Mouse (Mus musculus): ENCODE data around the gene Nr2c2ap. TPM values are rescaled to one million over a fixed set of nuclear protein-coding genes. Genes with fewer than 3 reads are reported as not detected.
A peak's percentile ranks its signal among the peaks of the same experiment; 100 is the strongest.

The Nr2c2ap gene
- polyA plus RNA-seq, 1 experiment from 2014 or later: 39.1 TPM

DNA sequence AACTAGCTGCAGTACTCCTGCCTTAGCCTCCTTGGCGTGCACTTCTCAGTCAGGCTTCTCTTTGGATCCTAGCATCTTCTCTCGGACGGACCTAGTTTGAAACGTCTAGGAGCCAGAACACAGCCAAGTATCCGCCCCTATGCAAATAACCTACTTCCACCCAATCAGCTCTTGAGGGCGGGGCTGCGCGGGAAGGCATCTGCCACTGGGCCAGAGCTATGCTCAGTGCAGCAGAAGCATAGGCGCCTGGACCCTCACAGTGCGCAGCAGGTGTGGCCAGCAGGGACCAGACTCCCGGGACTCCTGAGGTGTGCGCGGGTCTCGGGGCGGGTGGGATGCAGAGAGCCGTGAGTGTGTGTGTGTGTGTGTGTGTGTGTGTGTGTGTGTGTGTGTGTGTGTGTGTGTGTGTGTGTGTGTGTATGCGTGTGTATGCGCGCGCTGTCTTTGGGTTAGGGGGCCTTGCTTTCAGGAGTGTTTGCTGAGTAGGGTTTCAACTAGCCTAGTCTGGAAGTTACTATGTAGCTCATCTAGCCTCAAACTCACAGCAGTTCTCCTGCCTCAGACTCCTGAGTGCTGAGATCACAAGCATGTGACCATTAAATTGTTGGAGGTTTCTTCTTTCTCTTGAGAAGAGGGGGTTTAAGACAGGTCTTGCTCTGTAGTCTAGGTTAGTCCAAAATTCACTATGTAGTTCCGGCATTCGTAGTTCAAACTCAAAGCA, 21.6 kb downstream of the Nr2c2ap start:
- H3K4me2 ChIP-seq: peak overlapping the region; percentile 39
- H3K36me3 ChIP-seq (replicated peaks): no peaks in the 10 kb centered on the region
- H3K4me3 ChIP-seq: no peak overlapping the region
- no peaks in the 10 kb centered on the region for H3K27me3 ChIP-seq (replicated peaks)
- H3K4me1 ChIP-seq: peaks cover 9% of the 10 kb centered on the region
- ATAC-seq (replicated peaks): peak; percentile 86
- 10% methylated on average over 18 of the region's 22 CpGs for WGBS
- no peak overlapping the region for H3K27ac ChIP-seq
- no peak overlapping the region for H3K9ac ChIP-seq
- no peaks in the 10 kb centered on the region for H3K9me3 ChIP-seq

DNA sequence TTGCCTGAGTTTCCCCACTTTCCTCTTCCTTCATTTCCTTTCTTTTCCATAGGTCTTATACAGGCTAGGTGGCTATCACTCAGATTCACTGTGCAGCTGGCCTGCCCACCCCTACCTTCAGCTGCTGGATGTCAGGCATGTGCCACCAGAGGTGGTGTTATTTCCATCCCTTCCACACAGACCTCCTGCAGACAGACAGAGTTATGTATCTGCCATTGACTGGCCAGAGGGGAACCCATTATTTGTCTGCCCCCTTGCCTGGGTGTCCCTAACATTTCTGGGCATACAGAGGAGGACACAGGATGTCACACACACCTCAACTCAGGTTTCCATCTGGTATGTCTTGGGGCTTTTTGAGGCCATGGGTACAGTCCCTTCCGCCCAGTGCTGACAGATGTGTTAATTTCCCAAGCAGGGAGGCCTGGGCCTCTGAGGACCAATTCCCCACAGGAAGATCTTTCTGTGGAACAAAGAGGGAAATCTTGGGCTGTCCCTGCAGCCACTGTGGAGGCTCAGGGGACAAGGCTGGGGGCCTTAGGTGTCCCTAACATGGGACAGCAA, 26.2 kb downstream of the Nr2c2ap start:
- 87% methylated on average over 1 of the region's 1 CpGs for WGBS
- no peaks in the 10 kb centered on the region for H3K9me3 ChIP-seq
- H3K27ac ChIP-seq: no peak overlapping the region
- H3K4me3 ChIP-seq: no peak overlapping the region
- H3K36me3 ChIP-seq (replicated peaks): no peaks in the 10 kb centered on the region
- no peak overlapping the region for H3K9ac ChIP-seq
- no peak for ATAC-seq (replicated peaks)
- H3K4me1 ChIP-seq: peaks cover 13% of the 10 kb centered on the region
- H3K4me2 ChIP-seq: no peak overlapping the region
- H3K27me3 ChIP-seq (replicated peaks): no peaks in the 10 kb centered on the region

GRCm38 (mm10) chr8:70158069-70158853, 27.1 kb downstream of the Nr2c2ap start:
- no peaks in the 10 kb centered on the region for H3K9me3 ChIP-seq
- H3K27me3 ChIP-seq (replicated peaks): no peaks in the 10 kb centered on the region
- WGBS: 10% methylated on average over 38 of the region's 40 CpGs
- peaks cover 9% of the 10 kb centered on the region for H3K4me1 ChIP-seq
- peak; percentile 93 for ATAC-seq (replicated peaks)
- H3K4me2 ChIP-seq: peak overlapping the region; percentile 72
- no peaks in the 10 kb centered on the region for H3K36me3 ChIP-seq (replicated peaks)
- H3K9ac ChIP-seq: peak overlapping the region; percentile 55
- H3K4me3 ChIP-seq: peak overlapping the region; percentile 48
- peak overlapping the region; percentile 8; the same call in 1 of the 2 replicates for H3K27ac ChIP-seq

GRCm38 (mm10) chr8:70159211-70159610, 28.1 kb downstream of the Nr2c2ap start:
- Histone ChIP-seq H3K27ac (no peak overlapping the region), H3K4me2 (no peak overlapping the region), H3K27me3 (replicated peaks) (0 out of 2 replicates have a peak, but pooled peaks cover 2% of the 10 kb centered on the region), H3K9me3 (no peaks in the 10 kb centered on the region), H3K36me3 (replicated peaks) (no peaks in the 10 kb centered on the region), H3K4me3 (no peak overlapping the region), H3K4me1 (peaks cover 9% of the 10 kb centered on the region), H3K9ac (no peak overlapping the region)
- 86% methylated on average over 4 of the region's 4 CpGs for WGBS
- ATAC-seq (replicated peaks): no peak

DNA sequence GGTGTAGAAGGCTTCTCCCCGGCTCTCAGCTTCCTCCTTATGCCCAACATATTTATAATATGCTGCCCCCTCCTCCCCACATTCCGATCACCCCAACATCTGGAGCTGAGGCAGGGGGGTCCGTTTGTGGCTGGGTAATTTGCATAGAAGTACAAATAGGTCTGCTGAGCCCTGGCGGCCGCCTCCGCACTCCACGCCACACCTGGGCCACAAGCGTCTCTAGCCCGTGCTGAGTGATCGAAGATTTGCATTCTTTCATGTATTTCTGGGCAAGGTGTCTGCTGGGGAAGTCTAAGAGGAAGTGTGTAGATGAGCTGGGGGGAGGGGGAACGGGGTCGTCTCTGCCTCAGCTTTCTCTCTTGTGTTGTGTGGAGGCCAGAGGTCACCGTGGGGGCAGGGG, 28.9 kb downstream of the Nr2c2ap start:
- Histone ChIP-seq H3K4me2 (no peak overlapping the region), H3K9me3 (no peaks in the 10 kb centered on the region), H3K4me1 (peaks cover 9% of the 10 kb centered on the region), H3K27me3 (replicated peaks) (0 out of 2 replicates have a peak, but pooled peaks cover 3% of the 10 kb centered on the region), H3K9ac (no peak overlapping the region), H3K4me3 (no peak overlapping the region), H3K27ac (no peak overlapping the region), H3K36me3 (replicated peaks) (no peaks in the 10 kb centered on the region)
- WGBS: 72% methylated on average over 13 of the region's 13 CpGs
- no peak for ATAC-seq (replicated peaks)

DNA sequence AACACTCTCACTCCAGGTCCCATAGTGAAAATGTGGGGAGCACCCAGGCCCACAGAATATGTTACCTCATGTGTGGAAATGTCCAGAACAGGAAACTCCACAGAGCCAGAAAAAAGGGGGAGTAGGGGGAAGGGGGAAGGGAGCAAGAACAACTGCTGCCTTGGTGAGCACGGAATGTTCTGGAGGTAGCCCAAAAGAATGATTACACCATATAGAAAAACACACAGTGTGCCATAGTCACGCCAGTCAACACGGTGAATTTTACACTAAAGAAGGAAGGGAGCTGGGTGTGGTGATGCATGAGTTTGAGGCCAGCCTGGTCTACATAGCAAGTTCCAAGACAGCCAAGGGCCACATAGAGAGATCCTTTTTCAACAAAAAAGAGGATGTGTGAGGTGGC, 32.2 kb downstream of the Nr2c2ap start:
- no peak overlapping the region for H3K4me3 ChIP-seq
- peaks cover 12% of the 10 kb centered on the region; the same call in 1 of the 2 replicates for H3K27me3 ChIP-seq (replicated peaks)
- no peaks in the 10 kb centered on the region for H3K9me3 ChIP-seq
- no peak overlapping the region for H3K4me2 ChIP-seq
- H3K27ac ChIP-seq: no peak overlapping the region
- no peak overlapping the region for H3K9ac ChIP-seq
- H3K36me3 ChIP-seq (replicated peaks): no peaks in the 10 kb centered on the region
- no peak for ATAC-seq (replicated peaks)
- WGBS: 92% methylated on average over 3 of the region's 3 CpGs
- peaks cover 12% of the 10 kb centered on the region for H3K4me1 ChIP-seq

DNA sequence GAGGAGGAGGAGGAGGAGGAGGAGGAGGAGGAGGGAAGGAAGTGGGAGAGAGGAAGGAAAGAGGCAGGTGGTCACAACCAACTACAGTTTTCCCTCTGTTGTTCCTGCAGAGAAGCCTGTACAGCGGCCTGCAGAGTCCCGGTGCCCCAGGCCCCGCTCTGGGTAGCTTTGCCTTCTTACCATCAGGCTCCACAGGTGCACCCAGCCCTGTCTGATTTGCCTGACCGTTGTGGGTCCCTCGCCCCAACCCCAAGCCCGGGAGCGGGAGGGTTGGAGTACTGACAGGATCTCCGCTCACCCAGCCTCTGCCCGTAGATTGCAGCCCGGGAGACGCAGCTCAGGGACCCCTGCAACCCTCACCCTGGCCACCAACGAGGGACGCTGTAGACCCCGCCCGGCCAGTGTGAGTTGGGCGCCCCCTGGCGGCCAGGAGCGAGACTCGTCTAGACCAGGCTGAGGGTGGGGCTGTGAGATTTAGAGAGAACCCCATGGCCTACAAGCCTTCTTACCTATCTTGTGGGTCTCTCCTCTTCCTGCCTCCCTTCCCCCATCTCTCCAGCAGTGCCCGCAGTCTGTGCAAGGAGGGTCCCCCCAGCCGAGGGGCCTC, 35.5 kb downstream of the Nr2c2ap start:
- peaks cover 12% of the 10 kb centered on the region; the same call in 1 of the 2 replicates for H3K27me3 ChIP-seq (replicated peaks)
- peaks cover 8% of the 10 kb centered on the region for H3K4me1 ChIP-seq
- H3K9ac ChIP-seq: no peak overlapping the region
- H3K9me3 ChIP-seq: no peaks in the 10 kb centered on the region
- H3K36me3 ChIP-seq (replicated peaks): no peaks in the 10 kb centered on the region
- peak; percentile 81 for ATAC-seq (replicated peaks)
- WGBS: 2% methylated on average over 21 of the region's 21 CpGs
- H3K27ac ChIP-seq: no peak overlapping the region
- peak overlapping the region; percentile 57 for H3K4me2 ChIP-seq
- H3K4me3 ChIP-seq: peak overlapping the region; percentile 28

GRCm38 (mm10) chr8:70170116-70170515, 39.0 kb downstream of the Nr2c2ap start:
- ATAC-seq (replicated peaks): no peak

GRCm38 (mm10) chr8:70170748-70171147, 39.6 kb downstream of the Nr2c2ap start:
- ATAC-seq (replicated peaks): no peak
- no peak overlapping the region for H3K9ac ChIP-seq
- no peak overlapping the region for H3K4me3 ChIP-seq
- H3K4me1 ChIP-seq: peaks cover 23% of the 10 kb centered on the region
- 82% methylated on average over 3 of the region's 3 CpGs for WGBS
- no peaks in the 10 kb centered on the region for H3K36me3 ChIP-seq (replicated peaks)
- H3K27me3 ChIP-seq (replicated peaks): 0 out of 2 replicates have a peak, but pooled peaks cover 5% of the 10 kb centered on the region
- H3K9me3 ChIP-seq: no peaks in the 10 kb centered on the region
- H3K4me2 ChIP-seq: no peak overlapping the region
- no peak overlapping the region for H3K27ac ChIP-seq

More at GRCm38 (mm10) chr8:70170116-70170515, 39.0 kb downstream of the Nr2c2ap start:
- Histone ChIP-seq H3K27ac (no peak overlapping the region), H3K27me3 (replicated peaks) (peaks cover 9% of the 10 kb centered on the region; the same call in 1 of the 2 replicates), H3K4me1 (peaks cover 23% of the 10 kb centered on the region), H3K9me3 (no peaks in the 10 kb centered on the region), H3K36me3 (replicated peaks) (no peaks in the 10 kb centered on the region), H3K4me3 (no peak overlapping the region), H3K9ac (no peak overlapping the region), H3K4me2 (no peak overlapping the region)
- WGBS: 88% methylated on average over 3 of the region's 3 CpGs

DNA sequence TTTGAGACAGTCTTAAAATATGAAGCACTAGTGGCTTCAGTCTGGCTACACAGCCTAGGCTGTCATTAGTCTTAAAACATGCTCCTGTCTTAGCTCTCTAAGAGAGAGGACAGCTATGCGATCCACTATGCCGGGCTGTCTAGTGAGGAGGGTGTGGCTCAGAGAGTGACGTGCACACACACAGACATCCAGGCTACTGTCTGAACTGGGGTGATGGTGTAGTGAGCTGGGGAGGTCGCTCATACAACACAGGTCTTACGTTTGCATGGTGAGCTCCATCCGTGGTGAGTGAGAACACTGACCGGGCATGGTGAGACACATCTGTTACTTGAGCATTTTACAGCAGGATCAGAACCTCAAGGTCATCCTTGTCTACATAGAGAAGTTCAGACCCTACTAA, 40.1 kb downstream of the Nr2c2ap start:
- H3K4me2 ChIP-seq: no peak overlapping the region
- no peak for ATAC-seq (replicated peaks)
- no peak overlapping the region for H3K9ac ChIP-seq

GRCm38 (mm10) chr8:70172043-70172681, 41.0 kb downstream of the Nr2c2ap start, which contains the start of gene Tmem161a:
Gene Tmem161a, plus strand, starts transcription at chr8:70172356.
- Histone ChIP-seq H3K4me1 (peaks cover 16% of the 10 kb centered on the region), H3K9ac (peak within 1 kb of the TSS; percentile 91), H3K4me2 (peak within 1 kb of the TSS; percentile 59), H3K27ac (peak within 1 kb of the TSS; percentile 69; the same call in 1 of the 2 replicates), H3K27me3 (replicated peaks) (no peaks in the 10 kb centered on the region), H3K4me3 (peak within 1 kb of the TSS; percentile 84), H3K36me3 (replicated peaks) (no peaks in the 10 kb centered on the region), H3K9me3 (no peaks in the 10 kb centered on the region)
- peak; percentile 96 for ATAC-seq (replicated peaks)
- 2% methylated on average over 27 of the region's 27 CpGs for WGBS

More for the DNA sequence above, 40.1 kb downstream of the Nr2c2ap start:
- H3K36me3 ChIP-seq (replicated peaks): no peaks in the 10 kb centered on the region
- no peaks in the 10 kb centered on the region for H3K9me3 ChIP-seq
- no peak overlapping the region for H3K4me3 ChIP-seq
- WGBS: 90% methylated on average over 7 of the region's 7 CpGs
- no peak overlapping the region for H3K27ac ChIP-seq
- 0 out of 2 replicates have a peak, but pooled peaks cover 3% of the 10 kb centered on the region for H3K27me3 ChIP-seq (replicated peaks)
- H3K4me1 ChIP-seq: peaks cover 23% of the 10 kb centered on the region
